Mouse (Mus musculus) heart, embryonic 15.5 days (tissue): ENCODE data around the gene Cphx3. TPM values are rescaled to one million over a fixed set of nuclear protein-coding genes. Genes with fewer than 3 reads are reported as not detected.
"Not testable (repeated sequence)": the region's sequence is repeated elsewhere in the genome, so short reads cannot be mapped to it uniquely, and the experiment has no call there.

Experiments
- ATAC-seq: fragments of 200-750 bp; cut with Nextera tagmentation; replicated peaks from 2 replicates; pipeline ENCODE4 v1.8.0; 2017; ENCODE audit warnings: low read depth, moderate TSS enrichment; ENCODE audit not compliant: insufficient number of reproducible peaks, insufficient read depth, low FRiP score
- H3K27ac ChIP-seq: fragments of 300-500 bp; sonication (generic); 2 replicates; pipeline ENCODE4 v1.5.1; 2015; ENCODE audit warnings: mild to moderate bottlenecking, inconsistent platforms
- H3K27me3 ChIP-seq: fragments of 300-500 bp; sonication (generic); 2 replicates; pipeline ENCODE4 v1.6.1; 2015; ENCODE audit warnings: inconsistent platforms
- H3K36me3 ChIP-seq: fragments of 300-500 bp; sonication (generic); 2 replicates; pipeline ENCODE4 v1.6.1; 2015; ENCODE audit warnings: mild to moderate bottlenecking, inconsistent platforms
- H3K4me1 ChIP-seq: fragments of 300-500 bp; sonication (generic); replicated peaks from 2 replicates; pipeline ENCODE4 v1.6.1; 2015; ENCODE audit warnings: inconsistent platforms
- H3K4me2 ChIP-seq: fragments of 300-500 bp; sonication (generic); 2 replicates; pipeline ENCODE4 v1.6.1; 2015; ENCODE audit warnings: inconsistent platforms, mild to moderate bottlenecking, moderate library complexity
- H3K4me3 ChIP-seq: fragments of 300-500 bp; sonication (generic); 2 replicates; pipeline ENCODE4 v1.5.1; 2015; ENCODE audit warnings: mild to moderate bottlenecking, inconsistent platforms
- H3K9ac ChIP-seq: fragments of 300-500 bp; sonication (generic); 2 replicates; pipeline ENCODE4 v1.6.1; 2015; ENCODE audit warnings: mild to moderate bottlenecking, inconsistent platforms
- H3K9me3 ChIP-seq: fragments of 300-500 bp; sonication (generic); replicated peaks from 2 replicates; pipeline ENCODE4 v1.6.1; 2016; ENCODE audit warnings: inconsistent platforms
- WGBS: fragments of 180-500 bp; shearing (Covaris S2); methylation state at CpG from one replicate; pipeline ENCODE4 v1.1.7; 2015; ENCODE audit warnings: mixed read lengths; 5-methylcytosine and 5-hydroxymethylcytosine counted together
- polyA plus RNA-seq: library from polyadenylated mRNA; unstranded; fragments of >200 nt; fragmentation: Nextera tagmentation; extraction: Ambion mirVana; gene quantifications from 2 replicates; pipeline ENCODE4 v1.2.1, GENCODE M21; 2015

The Cphx3 gene
- polyA plus RNA-seq, 1 experiment from 2014 or later: not detected

DNA sequence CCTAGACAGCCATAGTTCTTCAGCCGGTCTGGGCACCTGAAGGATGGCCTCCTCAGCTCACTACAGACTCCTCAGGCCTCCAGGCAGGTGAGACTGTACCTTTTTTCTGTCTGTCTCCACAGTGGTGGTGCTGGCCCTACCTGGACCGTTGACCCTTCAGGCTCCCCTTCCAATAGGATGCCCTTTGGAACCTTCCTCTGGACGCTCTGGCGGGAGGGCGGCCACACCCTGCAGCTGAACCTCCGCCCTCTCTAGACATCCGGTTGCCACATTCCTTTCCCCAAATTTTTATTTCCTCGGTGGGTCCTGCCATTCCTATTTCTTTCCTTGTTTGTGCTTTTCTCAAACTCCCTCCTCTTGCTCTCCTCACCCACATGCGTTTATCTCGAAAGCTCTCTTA, 99.6 kb downstream of the Cphx3 start:
- H3K36me3 ChIP-seq, H3K27ac ChIP-seq, H3K9ac ChIP-seq, H3K4me2 ChIP-seq, H3K4me1 ChIP-seq, H3K4me3 ChIP-seq, H3K27me3 ChIP-seq, H3K9me3 ChIP-seq, ATAC-seq: not testable (repeated sequence)
- no CpG with 5 or more reads among the region's 10 CpGs for WGBS

DNA sequence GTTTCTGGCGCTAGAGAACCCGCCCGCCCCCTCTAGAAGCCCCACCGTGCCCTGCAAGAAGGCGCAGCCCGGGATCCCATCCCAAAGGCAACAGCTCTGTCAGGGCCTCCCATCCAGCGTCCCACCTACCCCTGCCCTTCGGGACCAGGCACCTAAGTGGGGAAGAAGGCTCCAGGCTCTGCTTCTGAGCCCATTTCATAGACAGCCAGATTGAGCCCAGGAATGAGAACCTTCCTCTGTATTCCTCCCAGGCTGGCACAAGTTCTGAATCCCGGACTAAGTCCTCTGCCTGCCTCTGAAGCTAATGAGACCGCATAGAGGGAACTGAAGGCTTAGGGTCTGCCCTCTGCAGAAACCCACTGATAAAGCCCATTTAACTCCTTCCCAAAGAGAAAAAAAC, 100.3 kb downstream of the Cphx3 start, which contains the start of gene Plac9b:
Plac9b (minus strand) TSS at position 101 of the 400 bp plus-strand sequence.
- not testable (repeated sequence) for H3K36me3 ChIP-seq, H3K27ac ChIP-seq, H3K4me2 ChIP-seq, H3K9ac ChIP-seq, H3K27me3 ChIP-seq, H3K4me3 ChIP-seq, H3K4me1 ChIP-seq, ATAC-seq, H3K9me3 ChIP-seq
- WGBS: no CpG with 5 or more reads among the region's 10 CpGs

DNA sequence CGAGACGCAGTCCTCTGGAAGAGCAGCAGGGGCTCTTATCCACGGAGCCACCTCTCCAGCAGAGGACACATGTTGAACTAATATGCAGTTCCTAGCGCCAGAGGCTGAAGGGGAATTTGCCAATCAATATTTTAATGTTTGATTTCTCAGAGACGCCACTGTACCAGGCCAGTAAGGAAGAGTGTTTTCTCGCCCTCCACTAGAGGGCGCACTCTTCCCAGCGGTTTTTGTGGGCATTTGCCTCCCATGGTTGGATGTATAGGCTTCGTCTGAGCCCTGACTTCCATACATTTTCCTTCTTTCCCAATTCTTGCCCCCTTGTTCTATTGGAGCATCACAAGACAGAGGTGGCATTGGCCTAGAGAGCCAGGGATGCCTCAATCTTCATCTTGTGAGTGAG, 104.5 kb downstream of the Cphx3 start:
- ATAC-seq, H3K9ac ChIP-seq, H3K4me2 ChIP-seq, H3K27ac ChIP-seq, H3K27me3 ChIP-seq, H3K4me3 ChIP-seq, H3K9me3 ChIP-seq, H3K4me1 ChIP-seq, H3K36me3 ChIP-seq: not testable (repeated sequence)
- no CpG with 5 or more reads among the region's 9 CpGs for WGBS

DNA sequence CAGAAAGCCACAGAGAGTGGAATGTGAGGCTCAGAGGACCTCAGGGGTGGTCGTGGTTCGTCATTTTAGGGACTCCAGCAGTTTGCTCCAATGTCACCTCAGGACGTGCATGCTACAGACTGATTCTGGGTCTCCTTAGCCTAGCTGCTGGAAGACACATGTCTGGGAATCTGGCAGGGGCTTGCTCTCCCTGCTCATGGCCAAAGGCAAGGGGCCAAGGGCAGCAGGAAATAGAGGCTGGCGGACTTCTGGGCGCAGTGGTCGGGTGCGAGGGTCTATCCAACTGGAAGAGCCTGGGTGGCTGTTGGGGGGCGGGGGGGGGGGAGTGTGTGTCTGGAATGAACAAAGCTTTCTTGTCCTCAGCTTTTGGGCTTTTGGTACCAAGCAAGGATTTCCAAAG, 106.3 kb downstream of the Cphx3 start:
- H3K27ac ChIP-seq, H3K4me1 ChIP-seq, H3K4me2 ChIP-seq, H3K4me3 ChIP-seq, H3K27me3 ChIP-seq, ATAC-seq, H3K9ac ChIP-seq, H3K9me3 ChIP-seq, H3K36me3 ChIP-seq: not testable (repeated sequence)
- no CpG with 5 or more reads among the region's 8 CpGs for WGBS

DNA sequence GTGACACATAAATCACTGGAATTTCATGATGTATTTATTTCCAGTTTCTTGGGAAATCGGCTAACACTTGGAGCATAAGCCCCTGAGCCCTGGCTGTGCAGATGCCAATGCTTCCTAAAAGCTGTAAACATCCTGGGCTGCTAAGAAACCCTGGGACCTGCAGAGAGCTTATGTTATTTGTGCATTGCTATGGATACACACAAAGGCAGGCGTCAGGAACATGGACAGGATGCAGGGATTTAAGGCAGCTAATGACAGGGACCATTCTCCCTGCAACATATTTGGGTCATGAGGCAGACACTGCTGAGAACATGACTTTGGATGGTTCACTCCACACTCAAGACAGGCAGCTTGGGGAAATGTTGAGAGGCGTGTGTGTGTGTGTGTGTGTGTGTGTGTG, 115.8 kb downstream of the Cphx3 start:
- ATAC-seq, H3K27me3 ChIP-seq, H3K4me2 ChIP-seq, H3K4me3 ChIP-seq, H3K4me1 ChIP-seq, H3K27ac ChIP-seq, H3K9ac ChIP-seq, H3K9me3 ChIP-seq, H3K36me3 ChIP-seq: not testable (repeated sequence)
- WGBS: no CpG with 5 or more reads among the region's 3 CpGs

DNA sequence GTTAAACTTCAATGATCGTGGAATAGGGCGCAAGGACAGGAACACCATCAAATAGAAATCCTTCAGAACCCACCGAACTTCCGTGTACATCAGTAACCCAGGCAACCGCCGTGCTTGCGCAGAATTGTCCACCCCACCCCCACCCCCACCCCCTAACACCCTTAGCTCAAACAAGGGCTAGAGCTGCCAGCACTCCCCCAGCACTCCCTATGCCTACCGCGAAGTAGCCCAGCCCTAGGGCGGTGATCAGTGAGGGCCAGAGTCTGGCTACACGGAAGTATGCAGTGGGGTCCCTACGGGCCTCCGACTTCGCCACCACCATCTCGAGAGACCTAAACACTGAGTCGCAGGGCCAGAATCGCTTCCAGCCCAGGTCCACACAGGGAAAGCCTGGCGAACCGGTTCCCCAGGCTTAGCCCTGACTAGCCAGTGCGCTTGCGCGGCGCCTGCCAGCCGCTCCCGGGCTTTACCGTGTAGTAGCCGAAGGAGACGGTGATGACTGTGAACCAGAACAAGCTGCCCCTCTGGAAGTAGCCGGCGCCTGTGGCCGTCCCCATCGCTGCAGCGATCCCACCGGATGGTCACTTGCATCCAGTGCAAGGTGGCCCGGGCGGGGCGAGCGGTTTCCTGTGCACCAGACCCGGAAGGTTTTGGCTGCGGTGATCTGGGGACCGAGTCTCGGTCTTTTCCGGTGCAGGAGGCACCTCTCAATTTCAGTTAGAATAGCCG, 124.3 kb downstream of the Cphx3 start:
- H3K4me1 ChIP-seq, H3K9me3 ChIP-seq, H3K27me3 ChIP-seq, H3K4me3 ChIP-seq, H3K4me2 ChIP-seq, H3K9ac ChIP-seq, H3K27ac ChIP-seq, H3K36me3 ChIP-seq: not testable (repeated sequence)
- 0 out of 2 replicates have a peak, but pooled peaks have one; percentile 43 for ATAC-seq
- WGBS: no CpG with 5 or more reads among the region's 44 CpGs

DNA sequence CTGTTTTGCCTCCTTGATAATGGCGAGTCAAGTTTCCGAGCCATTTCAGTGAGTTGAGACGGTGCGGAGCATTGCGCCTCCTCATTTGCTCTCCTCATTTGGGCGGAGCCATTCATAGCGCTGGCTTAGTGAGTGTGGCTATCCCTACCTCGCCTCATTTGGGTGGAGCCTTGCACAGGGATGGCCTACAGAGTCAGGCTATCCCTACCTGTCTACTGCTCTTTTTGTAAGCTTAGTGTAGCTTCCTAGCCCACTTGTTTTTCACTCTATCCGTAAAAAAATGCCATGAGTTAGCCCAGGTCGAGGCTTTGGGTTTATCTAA, 124.8 kb downstream of the Cphx3 start, which contains the start of gene Tmem254b:
Tmem254b (minus strand) TSS at position 116 of the 322 bp plus-strand sequence.
- not testable (repeated sequence) for H3K4me2 ChIP-seq, H3K9me3 ChIP-seq, H3K4me1 ChIP-seq, H3K9ac ChIP-seq, H3K4me3 ChIP-seq, H3K27me3 ChIP-seq, H3K36me3 ChIP-seq, H3K27ac ChIP-seq
- ATAC-seq: peak; percentile 69; the same call in 1 of the 2 replicates
- WGBS: no CpG with 5 or more reads among the region's 10 CpGs

DNA sequence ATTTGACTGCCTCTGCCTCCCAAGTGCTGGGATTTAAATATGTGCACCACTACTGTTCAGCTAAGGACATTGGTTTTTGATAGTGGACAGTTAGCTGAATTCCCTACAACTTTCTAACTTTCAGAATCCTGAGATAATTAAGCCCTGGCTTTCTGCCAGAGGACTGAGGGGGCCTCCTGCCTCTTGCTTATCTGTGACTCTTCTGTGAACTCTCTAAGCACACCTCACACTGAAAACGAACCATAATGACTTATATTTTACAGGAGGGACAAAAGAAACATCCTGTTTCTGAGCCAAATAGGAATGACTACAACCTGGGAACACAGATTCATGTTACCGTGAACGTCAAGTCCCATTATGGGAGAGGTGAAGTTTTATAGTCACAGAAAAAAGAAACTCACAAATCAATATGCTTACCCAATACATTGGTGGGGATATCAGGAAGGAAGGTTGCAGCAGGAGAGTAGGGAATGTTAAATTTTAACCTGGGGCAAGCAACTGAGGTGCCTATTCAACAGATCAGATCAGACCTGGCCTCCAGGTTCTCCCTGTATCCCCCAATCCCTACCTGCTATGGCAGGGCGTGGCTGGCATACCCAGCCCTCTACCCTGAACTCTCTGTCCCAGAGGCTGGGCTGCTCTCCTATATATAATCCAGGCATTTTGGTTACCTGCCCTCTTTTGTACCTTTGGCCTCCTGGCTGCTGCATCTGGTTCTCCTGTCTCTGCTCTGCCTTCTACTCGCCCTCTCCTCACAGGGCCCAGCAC, 134.3 kb downstream of the Cphx3 start:
- H3K4me2 ChIP-seq: not testable (repeated sequence)
- no CpG with 5 or more reads among the region's 5 CpGs for WGBS

DNA sequence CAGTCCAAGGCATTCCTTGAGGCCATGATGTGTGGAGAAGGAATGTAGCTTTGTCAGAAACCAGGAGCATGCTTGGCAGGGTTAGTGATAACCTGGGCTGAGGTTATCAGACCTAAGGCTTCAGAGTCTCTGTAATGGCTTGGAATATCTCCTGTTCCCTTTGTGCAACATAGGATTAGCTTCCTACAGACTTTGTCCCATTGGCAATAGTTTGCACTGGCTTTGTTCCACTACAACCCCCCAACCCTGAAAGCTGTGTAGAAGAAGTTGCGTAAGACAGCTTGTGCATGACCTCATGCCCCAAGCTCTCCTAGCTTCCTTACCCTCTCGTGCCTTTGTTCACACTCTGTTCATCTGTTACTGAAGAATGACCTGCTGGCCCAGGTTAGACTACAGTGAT, 155.1 kb downstream of the Cphx3 start:
- not testable (repeated sequence) for H3K9ac ChIP-seq, H3K27me3 ChIP-seq
- WGBS: no CpG with 5 or more reads among the region's 2 CpGs

More for the DNA sequence above, 134.3 kb downstream of the Cphx3 start:
- not testable (repeated sequence) for H3K27ac ChIP-seq, H3K27me3 ChIP-seq, H3K4me1 ChIP-seq, H3K4me3 ChIP-seq, H3K9me3 ChIP-seq, H3K9ac ChIP-seq, H3K36me3 ChIP-seq, ATAC-seq

DNA sequence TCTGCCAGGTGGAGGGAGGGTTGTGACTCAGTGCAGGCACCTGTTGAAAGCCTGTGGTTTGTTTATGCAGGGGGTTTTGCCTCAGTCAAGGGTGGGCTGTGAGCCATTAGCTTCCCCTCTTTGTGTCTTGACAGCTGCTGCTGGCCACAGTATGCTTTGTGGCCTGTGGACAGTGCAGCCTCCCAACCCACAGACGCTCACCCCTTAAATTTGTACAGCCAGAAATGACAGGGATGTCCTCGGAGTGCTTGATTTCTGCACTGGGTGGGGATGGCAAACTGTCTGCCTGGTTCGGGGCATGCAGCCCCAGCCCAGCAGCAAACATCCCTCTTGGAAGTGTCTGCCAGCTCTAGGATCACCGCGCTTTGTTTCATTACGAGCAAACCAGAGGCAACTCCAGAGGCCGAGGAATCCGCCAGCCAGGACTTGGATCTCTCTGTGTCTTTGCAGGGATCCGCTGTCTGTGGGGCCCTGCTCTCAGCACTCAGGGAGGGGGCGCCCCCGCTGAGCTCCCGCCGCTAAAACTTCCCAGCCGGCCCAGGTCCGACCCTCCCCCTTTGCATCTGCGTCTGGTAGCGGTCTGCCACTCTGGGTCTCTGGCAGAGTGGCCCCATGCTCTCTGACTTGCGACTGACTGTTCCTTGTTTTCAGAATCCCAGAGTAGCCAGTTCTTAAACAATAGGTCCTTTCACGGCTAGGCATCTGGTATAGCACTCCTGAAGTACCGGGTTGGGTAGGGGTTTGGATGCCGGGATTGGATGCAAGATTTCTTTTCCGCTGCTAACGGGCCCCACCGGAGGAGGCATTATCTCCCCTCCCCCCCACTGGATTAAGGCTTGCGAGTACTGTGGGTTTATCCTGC, 175.9 kb downstream of the Cphx3 start, which contains the start of gene Duxbl3:
Duxbl3 (plus strand) TSS at position 207 of the 862 bp plus-strand sequence.
- H3K27ac ChIP-seq: not testable (repeated sequence)

More for the DNA sequence above, 155.1 kb downstream of the Cphx3 start:
- not testable (repeated sequence) for ATAC-seq, H3K4me2 ChIP-seq, H3K36me3 ChIP-seq, H3K27ac ChIP-seq, H3K9me3 ChIP-seq, H3K4me1 ChIP-seq, H3K4me3 ChIP-seq

DNA sequence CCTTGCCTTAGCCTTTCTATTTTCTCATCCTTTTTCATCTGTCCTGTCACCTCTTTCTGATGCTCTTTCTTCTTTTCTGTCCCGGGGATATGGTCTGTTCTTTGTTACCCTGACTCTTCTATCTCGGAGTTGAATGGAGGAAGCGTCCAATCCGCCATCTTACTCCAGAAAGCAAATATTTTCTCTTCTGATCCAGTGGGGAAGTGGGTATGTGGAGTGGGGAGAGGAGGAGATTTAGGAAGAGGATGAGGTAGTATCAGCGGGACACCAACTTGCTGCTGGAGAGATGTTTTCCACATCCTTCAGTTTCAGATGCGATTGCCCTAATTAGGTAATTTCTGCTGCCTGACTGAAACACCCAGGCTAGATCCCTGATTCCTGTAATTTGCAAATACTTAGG, 176.6 kb downstream of the Cphx3 start:
- not testable (repeated sequence) for H3K36me3 ChIP-seq, H3K9ac ChIP-seq, H3K9me3 ChIP-seq, H3K27ac ChIP-seq, H3K4me3 ChIP-seq, H3K4me2 ChIP-seq, H3K4me1 ChIP-seq, H3K27me3 ChIP-seq, ATAC-seq
- no CpG with 5 or more reads among the region's 6 CpGs for WGBS

More for the DNA sequence above, 175.9 kb downstream of the Cphx3 start, which contains the start of gene Duxbl3:
- H3K4me2 ChIP-seq, H3K4me1 ChIP-seq, H3K9me3 ChIP-seq, H3K36me3 ChIP-seq, H3K27me3 ChIP-seq, H3K9ac ChIP-seq, H3K4me3 ChIP-seq: not testable (repeated sequence)
- peak; percentile 43; the same call in 1 of the 2 replicates for ATAC-seq
- WGBS: no CpG with 5 or more reads among the region's 25 CpGs
